Mouse (Mus musculus): ENCODE measurements at regions not wholly inside any gene's neighbourhood (a gene's known extent, or its start where the extent isn't known, plus 50 kb on each side); places are given as distances from the start of the nearest gene placed in this dataset.

DNA sequence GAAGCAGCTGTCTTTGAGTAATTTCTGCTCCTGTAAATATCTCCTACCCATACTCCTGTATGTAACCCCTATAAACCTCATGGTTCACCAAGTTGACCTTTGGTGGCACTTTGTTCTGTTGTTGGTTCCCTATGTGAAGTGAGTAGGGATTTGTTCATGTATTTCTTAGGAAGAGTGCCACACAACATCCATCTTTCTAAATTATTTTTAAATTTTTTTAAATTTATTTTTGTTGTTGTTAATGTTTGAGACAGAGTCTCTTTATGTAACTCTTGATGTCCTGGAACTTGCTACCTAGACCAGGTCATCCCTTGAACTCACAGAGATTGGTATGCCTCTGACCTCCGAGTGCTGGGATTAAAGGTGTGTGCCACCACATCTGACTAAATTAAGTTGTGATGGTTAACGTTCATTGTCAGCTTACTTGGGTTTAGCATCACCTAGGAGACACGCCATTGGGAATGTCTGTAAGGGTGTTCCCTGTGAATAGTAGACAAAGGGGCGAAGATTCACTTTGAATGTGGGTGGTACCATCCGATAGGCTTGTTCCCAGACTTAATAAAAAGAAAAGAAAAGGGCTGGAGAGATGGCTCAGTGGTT lies 112.7 kb upstream of the Cpsf6 start:
- Histone ChIP-seq H3K4me1 (no peaks in the 10 kb centered on the region), H3K36me3 (no peaks in the 10 kb centered on the region), H3K4me3 (no peak overlapping the region), H3K9ac (no peak overlapping the region), H3K9me3 (0 out of 2 replicates have a peak, but pooled peaks cover 4% of the 10 kb centered on the region), H3K4me2 (replicated peaks) (no peak overlapping the region), H3K27me3 (no peaks in the 10 kb centered on the region), H3K27ac (no peak overlapping the region)
- ATAC-seq (ENCODE audit: low FRiP score, low read depth): no peak
- WGBS: 92% methylated on average over 5 of the region's 5 CpGs

DNA sequence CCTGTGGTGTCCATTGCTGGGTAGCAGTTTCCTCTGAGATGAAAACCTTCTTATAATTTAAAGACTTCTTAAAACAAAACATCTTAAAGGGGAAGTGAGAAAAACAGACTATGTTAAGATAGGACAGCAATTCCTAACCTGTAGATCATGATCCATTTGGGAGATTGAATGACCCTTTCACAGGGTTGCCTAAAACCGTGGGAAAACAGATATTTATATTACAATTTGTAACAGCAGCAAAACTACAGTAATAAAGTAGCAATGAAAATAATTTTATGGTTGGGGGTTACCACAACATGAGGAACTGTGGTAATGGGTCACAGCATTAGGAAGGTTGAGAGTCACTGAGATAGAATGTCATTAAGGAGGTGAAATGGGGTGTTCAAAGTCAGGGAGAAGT lies 111.9 kb upstream of the Cpsf6 start:
- no peaks in the 10 kb centered on the region for H3K36me3 ChIP-seq
- H3K27me3 ChIP-seq: no peaks in the 10 kb centered on the region
- H3K9me3 ChIP-seq: 0 out of 2 replicates have a peak, but pooled peaks cover 4% of the 10 kb centered on the region
- H3K9ac ChIP-seq: no peak overlapping the region
- no peaks in the 10 kb centered on the region for H3K4me1 ChIP-seq
- H3K27ac ChIP-seq: no peak overlapping the region
- no peak for ATAC-seq (ENCODE audit: low FRiP score, low read depth)
- WGBS: 60% methylated on average over 1 of the region's 1 CpGs
- H3K4me2 ChIP-seq (replicated peaks): no peak overlapping the region
- H3K4me3 ChIP-seq: no peak overlapping the region

DNA sequence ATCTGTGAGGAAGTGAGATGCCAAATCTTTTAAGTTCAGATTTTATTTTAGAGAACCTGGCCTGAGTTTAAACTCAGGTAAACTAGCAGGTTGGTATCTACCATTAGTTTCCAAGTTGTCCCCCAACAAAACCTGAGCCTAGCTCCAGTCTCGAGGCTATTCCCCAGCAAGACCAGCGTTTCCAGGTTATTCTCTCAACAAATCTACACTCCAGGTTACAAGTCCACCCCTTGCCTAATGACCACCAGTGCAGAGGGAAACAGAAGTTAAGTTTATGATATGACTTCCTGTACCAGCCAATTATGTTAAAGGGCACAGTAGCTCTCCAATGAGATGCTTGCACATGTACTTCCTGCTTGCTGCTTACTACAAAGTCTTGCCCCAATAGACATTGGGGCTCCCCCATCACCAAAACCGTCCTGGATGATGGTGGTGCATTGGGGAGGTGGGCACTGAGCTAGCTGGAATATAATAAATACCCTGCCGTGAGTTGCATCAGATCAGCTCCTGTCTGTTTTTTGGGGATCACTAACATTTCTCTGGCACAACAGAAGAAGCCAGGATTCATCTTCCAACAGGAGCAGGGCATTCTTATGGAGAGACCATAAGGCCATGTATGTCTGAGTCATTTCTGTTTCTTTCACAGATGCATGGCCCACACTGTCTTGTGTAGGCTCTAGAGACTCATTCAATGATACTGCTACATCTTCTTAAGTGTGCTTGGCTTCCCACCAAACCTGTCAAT lies 111.2 kb upstream of the Cpsf6 start:
- 87% methylated on average over 4 of the region's 4 CpGs for WGBS
- Histone ChIP-seq H3K9me3 (0 out of 2 replicates have a peak, but pooled peaks cover 4% of the 10 kb centered on the region), H3K27me3 (no peaks in the 10 kb centered on the region), H3K27ac (no peak overlapping the region), H3K4me3 (no peak overlapping the region), H3K4me2 (replicated peaks) (no peak overlapping the region), H3K36me3 (no peaks in the 10 kb centered on the region), H3K4me1 (no peaks in the 10 kb centered on the region), H3K9ac (no peak overlapping the region)
- ATAC-seq (ENCODE audit: low FRiP score, low read depth): no peak

DNA sequence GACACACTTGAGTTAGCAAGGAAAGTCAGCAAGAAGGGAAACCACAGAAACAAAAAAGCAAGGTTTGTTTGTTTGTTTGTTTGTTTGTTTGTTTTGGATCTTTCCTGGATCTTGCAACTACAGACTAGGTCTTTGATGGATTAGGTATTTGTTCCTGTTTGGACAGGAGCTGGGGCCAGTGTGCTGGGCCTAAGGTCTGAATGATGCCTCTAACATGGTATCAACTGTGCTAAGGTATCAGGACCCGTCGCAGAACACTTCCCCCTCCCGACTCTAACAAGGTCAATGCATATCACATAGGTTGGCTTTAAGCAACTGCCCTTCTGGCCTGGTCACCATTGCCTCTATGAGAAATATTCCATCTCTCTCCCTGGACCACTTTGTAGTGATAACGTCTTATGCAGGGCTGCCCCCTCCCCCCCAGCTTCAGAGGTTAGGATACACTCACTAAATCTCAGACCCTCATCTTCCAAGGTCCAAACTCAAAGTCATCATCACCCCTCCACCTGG lies 103.3 kb upstream of the Cpsf6 start:
- ATAC-seq (ENCODE audit: low FRiP score, low read depth): no peak
- H3K4me2 ChIP-seq (replicated peaks): no peak overlapping the region
- WGBS: 95% methylated on average over 4 of the region's 4 CpGs
- H3K4me3 ChIP-seq: no peak overlapping the region
- no peaks in the 10 kb centered on the region for H3K27me3 ChIP-seq
- no peaks in the 10 kb centered on the region for H3K4me1 ChIP-seq
- H3K9me3 ChIP-seq: no peaks in the 10 kb centered on the region
- H3K36me3 ChIP-seq: no peaks in the 10 kb centered on the region
- no peak overlapping the region for H3K27ac ChIP-seq
- no peak overlapping the region for H3K9ac ChIP-seq

DNA sequence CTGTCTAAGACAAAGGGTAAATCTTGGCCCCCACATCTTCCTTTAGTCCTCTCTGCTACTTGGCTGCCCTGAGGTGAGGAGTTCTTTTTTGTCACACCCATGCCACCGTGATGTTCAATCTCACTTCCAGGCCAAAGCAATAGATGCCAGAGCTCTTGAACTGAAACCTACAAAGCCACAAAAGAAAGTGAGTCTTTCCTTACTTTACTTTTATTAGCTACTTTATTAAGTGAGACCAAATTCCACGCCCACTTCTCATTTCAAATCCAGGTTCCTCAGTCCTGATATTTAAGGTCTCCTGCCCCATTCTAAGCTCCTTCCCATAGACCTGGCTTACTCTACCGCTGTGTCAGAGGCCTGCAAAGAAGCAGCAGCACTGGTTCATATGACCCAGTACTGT lies 102.5 kb upstream of the Cpsf6 start:
- Histone ChIP-seq H3K4me3 (no peak overlapping the region), H3K27me3 (no peaks in the 10 kb centered on the region), H3K36me3 (no peaks in the 10 kb centered on the region), H3K4me2 (replicated peaks) (no peak overlapping the region), H3K4me1 (no peaks in the 10 kb centered on the region), H3K27ac (no peak overlapping the region), H3K9me3 (no peaks in the 10 kb centered on the region), H3K9ac (no peak overlapping the region)
- 77% methylated on average over 3 of the region's 3 CpGs for WGBS
- ATAC-seq (ENCODE audit: low FRiP score, low read depth): no peak

DNA sequence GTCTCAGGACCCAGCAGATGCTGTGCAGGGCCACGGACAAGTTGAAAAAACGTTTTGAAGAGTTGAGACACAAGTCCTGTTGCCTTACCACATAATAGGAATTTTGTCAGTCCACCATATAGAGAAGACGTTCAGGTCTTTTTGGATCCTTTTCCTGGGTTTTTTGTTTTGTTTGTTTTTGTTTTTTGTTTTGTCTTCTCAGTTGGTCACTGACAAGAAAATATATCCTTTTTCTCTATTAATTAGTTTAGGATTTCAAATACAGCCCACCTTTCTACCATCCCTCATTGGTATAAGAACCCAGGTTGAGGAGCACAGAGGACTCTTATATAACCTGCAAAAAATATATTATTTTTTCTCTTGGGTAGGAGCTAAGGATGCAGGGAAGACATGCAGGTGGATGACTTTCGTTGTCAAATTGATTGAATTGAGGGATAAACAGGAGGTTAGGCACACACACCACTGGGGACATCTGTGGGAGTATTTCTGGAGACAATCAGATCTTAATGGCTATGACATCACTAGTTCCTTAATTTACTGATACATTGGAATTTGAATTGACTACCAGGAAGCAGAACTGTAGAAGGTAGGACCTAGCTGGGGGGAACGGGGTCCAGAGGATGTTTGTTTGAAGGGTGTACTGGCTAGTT lies 101.7 kb upstream of the Cpsf6 start:
- no peak for ATAC-seq (ENCODE audit: low FRiP score, low read depth)
- 84% methylated on average over 5 of the region's 5 CpGs for WGBS
- H3K9ac ChIP-seq: no peak overlapping the region
- no peaks in the 10 kb centered on the region for H3K27me3 ChIP-seq
- H3K9me3 ChIP-seq: no peaks in the 10 kb centered on the region
- no peak overlapping the region for H3K4me3 ChIP-seq
- no peak overlapping the region for H3K27ac ChIP-seq
- no peak overlapping the region for H3K4me2 ChIP-seq (replicated peaks)
- H3K4me1 ChIP-seq: no peaks in the 10 kb centered on the region
- no peaks in the 10 kb centered on the region for H3K36me3 ChIP-seq

DNA sequence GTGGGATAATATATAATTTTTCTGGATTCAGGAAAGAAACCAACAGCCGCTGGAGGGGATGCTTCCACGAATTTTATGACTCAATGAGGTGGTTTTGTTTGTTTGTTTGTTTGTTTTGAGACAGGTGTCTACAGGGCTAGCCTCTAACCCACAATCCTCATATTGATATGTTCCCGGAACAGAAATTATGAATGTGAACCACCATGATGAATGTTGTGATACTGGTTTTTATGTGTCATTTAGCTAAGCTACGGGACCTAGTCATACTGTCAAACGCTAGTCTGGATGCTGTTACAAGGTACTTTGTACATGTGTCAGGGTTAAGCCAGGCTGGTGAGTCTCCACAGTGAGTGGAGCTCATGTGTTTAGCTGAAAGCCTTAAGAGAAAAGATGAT lies 100.6 kb upstream of the Cpsf6 start:
- Histone ChIP-seq H3K9ac (no peak overlapping the region), H3K27me3 (no peaks in the 10 kb centered on the region), H3K4me2 (replicated peaks) (no peak overlapping the region), H3K9me3 (no peaks in the 10 kb centered on the region), H3K4me3 (no peak overlapping the region), H3K36me3 (no peaks in the 10 kb centered on the region), H3K27ac (no peak overlapping the region), H3K4me1 (no peaks in the 10 kb centered on the region)
- 85% methylated on average over 5 of the region's 5 CpGs for WGBS
- no peak for ATAC-seq (ENCODE audit: low FRiP score, low read depth)

DNA sequence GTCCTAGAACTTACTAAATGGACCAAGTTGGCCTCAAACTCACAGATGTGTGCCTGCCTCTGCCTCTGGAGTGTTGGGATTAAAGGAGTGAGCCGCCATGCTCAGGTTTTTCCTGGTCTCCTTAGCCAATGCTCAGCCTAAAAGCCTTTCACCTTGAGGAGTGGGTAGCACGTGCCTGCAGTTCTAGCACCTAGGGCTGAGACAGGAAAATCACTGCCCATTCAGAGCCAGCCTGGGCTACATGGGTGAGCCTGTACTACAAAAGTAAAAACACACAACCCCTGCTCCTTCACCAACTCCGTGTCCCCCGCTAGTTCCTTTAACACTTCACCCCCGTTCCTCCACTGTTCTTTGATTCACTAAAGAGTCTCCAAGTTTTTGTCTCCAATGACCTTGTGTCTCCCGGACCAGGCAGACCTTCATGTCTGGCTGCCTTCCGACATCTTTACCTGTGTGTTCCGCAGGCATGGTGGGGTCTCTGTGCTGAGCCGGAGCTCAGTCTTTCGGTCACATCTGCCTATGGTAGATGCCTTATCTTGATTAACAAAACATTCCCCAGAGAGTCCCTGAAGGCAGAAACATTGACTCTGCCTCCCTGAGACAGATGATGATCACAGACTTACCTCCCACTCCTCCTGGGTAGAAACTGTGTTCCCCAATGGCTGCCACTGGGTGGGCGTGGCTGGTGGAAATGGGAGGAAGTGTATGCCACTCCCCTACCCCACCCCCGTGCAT lies 100.1 kb upstream of the Cpsf6 start:
- H3K9me3 ChIP-seq: no peaks in the 10 kb centered on the region
- no peak overlapping the region for H3K4me3 ChIP-seq
- no peaks in the 10 kb centered on the region for H3K4me1 ChIP-seq
- no peaks in the 10 kb centered on the region for H3K36me3 ChIP-seq
- no peak overlapping the region for H3K9ac ChIP-seq
- H3K4me2 ChIP-seq (replicated peaks): no peak overlapping the region
- H3K27me3 ChIP-seq: no peaks in the 10 kb centered on the region
- no peak overlapping the region for H3K27ac ChIP-seq
- ATAC-seq (ENCODE audit: low FRiP score, low read depth): no peak
- WGBS: 90% methylated on average over 12 of the region's 12 CpGs

DNA sequence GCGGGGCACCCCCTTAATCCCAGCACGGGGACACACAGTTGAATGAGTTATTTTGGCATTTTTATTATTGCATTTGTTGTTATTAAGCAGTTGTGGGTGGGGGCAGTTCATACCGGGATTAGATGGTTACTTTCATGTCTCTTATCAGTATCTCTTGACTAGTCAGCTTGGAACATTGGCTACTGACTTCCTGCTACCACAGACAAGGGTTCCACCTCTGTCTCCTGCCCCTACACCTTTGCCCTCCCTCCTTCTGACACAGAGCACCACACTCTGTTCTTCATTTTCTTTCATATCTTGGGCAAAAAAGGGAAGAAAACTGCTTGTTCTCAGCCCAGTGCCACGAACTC lies 99.1 kb upstream of the Cpsf6 start:
- no peak overlapping the region for H3K4me2 ChIP-seq (replicated peaks)

DNA sequence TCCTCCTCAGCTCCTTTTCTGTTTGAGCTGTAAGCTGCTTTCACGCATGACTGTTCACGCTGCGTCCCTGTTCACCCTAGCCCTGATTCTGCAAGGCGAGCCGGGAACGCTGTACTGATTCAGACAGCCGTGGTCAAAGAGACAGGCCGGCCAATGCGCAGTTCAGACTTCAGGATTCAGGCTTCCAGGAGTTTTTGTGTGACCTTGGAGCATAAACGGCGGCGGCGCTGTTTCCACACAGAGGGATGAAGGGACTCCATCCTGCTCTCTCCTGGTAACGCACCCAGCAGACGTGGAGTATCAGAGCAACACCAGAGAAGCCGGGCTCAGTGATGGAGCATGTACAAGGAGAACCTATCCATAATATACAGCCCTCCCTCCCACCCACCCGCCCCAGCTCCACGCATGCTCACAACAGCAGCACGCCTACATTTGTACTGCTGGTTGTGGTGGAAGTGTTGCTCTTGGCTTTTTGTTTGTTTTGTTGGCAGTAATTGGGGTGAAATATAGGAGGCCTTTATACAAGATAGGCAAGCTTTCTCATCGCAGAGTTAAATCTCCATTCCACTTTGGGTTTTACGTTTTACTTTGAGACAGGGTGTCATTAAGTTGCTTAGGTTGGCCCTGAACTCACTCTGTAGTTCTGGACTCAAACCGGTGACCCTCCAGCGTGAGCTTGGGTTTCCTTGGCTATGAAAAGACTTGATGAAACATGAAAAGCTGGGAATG lies 98.6 kb upstream of the Cpsf6 start:
- Histone ChIP-seq H3K27ac (no peak overlapping the region), H3K9me3 (peaks cover 6% of the 10 kb centered on the region), H3K9ac (no peak overlapping the region), H3K36me3 (no peaks in the 10 kb centered on the region), H3K4me2 (replicated peaks) (no peak overlapping the region), H3K4me3 (no peak overlapping the region), H3K27me3 (no peaks in the 10 kb centered on the region), H3K4me1 (no peaks in the 10 kb centered on the region)
- ATAC-seq (ENCODE audit: low FRiP score, low read depth): no peak
- WGBS: 80% methylated on average over 23 of the region's 23 CpGs

More for the DNA sequence above, 99.1 kb upstream of the Cpsf6 start:
- WGBS: 72% methylated on average over 4 of the region's 4 CpGs
- H3K4me1 ChIP-seq: no peaks in the 10 kb centered on the region
- no peak overlapping the region for H3K27ac ChIP-seq
- no peaks in the 10 kb centered on the region for H3K36me3 ChIP-seq
- no peak for ATAC-seq (ENCODE audit: low FRiP score, low read depth)
- H3K27me3 ChIP-seq: no peaks in the 10 kb centered on the region
- peaks cover 4% of the 10 kb centered on the region for H3K9me3 ChIP-seq
- no peak overlapping the region for H3K4me3 ChIP-seq
- no peak overlapping the region for H3K9ac ChIP-seq

DNA sequence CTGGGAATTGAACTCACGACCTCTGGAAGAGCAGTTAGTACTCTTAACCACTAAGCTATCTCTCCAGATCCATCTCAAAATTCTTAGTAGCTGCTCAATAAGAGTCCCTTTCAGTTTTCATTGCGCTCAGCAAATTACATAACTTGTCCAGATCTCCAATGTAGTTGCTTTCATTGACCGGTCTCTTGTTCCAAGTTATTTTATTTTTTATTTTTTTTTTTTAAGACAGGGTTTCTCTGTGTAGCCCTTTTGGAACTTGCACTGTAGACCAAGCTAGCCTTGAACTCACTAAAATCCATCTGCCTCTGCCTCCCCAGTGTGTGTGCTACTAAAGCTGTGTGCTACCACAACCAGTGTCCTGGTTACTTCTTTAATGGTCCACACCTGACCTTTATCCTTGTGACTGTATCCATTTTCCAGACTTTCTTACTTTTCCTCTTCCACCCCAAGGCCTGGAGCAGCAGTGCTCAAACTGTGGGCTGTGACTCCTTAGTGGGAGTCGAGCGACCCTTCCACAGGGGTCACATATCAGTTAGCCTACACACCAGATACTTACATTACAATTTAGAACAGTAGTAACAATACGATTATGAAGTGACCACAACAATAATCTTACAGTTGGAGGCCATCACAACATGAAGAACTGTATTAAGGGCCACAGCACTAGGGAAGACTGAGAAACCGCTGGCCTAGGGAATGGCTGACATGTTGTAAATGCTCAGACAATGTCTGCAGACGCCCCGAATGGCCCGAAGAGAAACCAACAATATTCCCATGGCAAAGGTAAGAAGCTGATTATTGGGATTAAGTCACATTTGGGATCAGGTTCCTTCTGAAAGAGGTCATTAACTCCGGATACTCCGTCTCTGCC lies 97.8 kb upstream of the Cpsf6 start:
- no peaks in the 10 kb centered on the region for H3K36me3 ChIP-seq
- no peak overlapping the region for H3K4me2 ChIP-seq (replicated peaks)
- H3K27ac ChIP-seq: no peak overlapping the region
- ATAC-seq (ENCODE audit: low FRiP score, low read depth): no peak
- H3K4me1 ChIP-seq: peaks cover under 1% of the 10 kb centered on the region; the same call in 1 of the 2 replicates
- no peak overlapping the region for H3K9ac ChIP-seq
- no peak overlapping the region for H3K4me3 ChIP-seq
- H3K27me3 ChIP-seq: no peaks in the 10 kb centered on the region
- peaks cover 6% of the 10 kb centered on the region for H3K9me3 ChIP-seq
- 81% methylated on average over 12 of the region's 12 CpGs for WGBS
